Mouse (Mus musculus) macrophage (primary cell): ENCODE data around the gene Zfp598. TPM values are rescaled to one million over a fixed set of nuclear protein-coding genes. Genes with fewer than 3 reads are reported as not detected.
A peak's percentile ranks its signal among the peaks of the same experiment; 100 is the strongest.

Experiments
- H3K27ac ChIP-seq: fragments of 350-480 bp; formaldehyde crosslinking; 2 replicates; pipeline ENCODE4 v1.9.0; 2021
- H3K36me3 ChIP-seq: fragments of 350-480 bp; formaldehyde crosslinking; 2 replicates; pipeline ENCODE4 v1.9.0; 2021; ENCODE audit errors: inconsistent target
- H3K4me3 ChIP-seq: fragments of 350-480 bp; formaldehyde crosslinking; 2 replicates; pipeline ENCODE4 v1.9.0; 2021; ENCODE audit errors: inconsistent target
- H3K79me2 ChIP-seq: fragments of 350-480 bp; formaldehyde crosslinking; 2 replicates; pipeline ENCODE4 v1.9.0; 2021; ENCODE audit errors: inconsistent target
- WGBS: methylation state at CpG from one replicate; pipeline ENCODE4 v1.1.7; 2026; ENCODE audit warnings: inconsistent platforms; ENCODE audit not compliant: missing documents; 5-methylcytosine and 5-hydroxymethylcytosine counted together
- polyA plus RNA-seq: library from polyadenylated mRNA; stranded (reverse); fragments of 250-400 nt; gene quantifications from 3 replicates; pipeline ENCODE4 v1.2.4, GENCODE M21; 2018; ENCODE audit warnings: inconsistent platforms
- total RNA-seq, 78 experiments: library from RNA; depleted of rRNA; stranded (reverse); fragments of 250-400 nt; gene quantifications; 1 replicate in 9 of 78; 2 replicates in 24 of 78; 3 replicates in 43 of 78; 4 replicates in 2 of 78; pipeline ENCODE4 v1.2.4; 2018; ENCODE audit warnings: inconsistent platforms in 56 of 78

The Zfp598 gene
- 100 to 1,000 TPM in 1 of 26 experiments, 10 to 100 TPM in 25; 23.0 to 109 (median 39.0) TPM for total RNA-seq (2018; cell fraction: chromatin; rRNA removed)
- total RNA-seq (2018; cell fraction: cytosol; rRNA removed): 10 to 100 TPM in 25 of 26 experiments, 1 to 10 TPM in 1; 9.8 to 17.4 (median 13.4) TPM
- 10 to 100 TPM; 16.4 to 61.1 (median 29.3) TPM for total RNA-seq (2018; cell fraction: nucleus; rRNA removed)
- 8.0 to 14.3 TPM (median 12.2 TPM) in 3 replicates for polyA plus RNA-seq

- under 1% methylated on average over 69 of the region's 80 CpGs for WGBS
- peak within 1 kb of the TSS; percentile 28; the same call in 1 of the 2 replicates for H3K27ac ChIP-seq
- peak within 1 kb of the TSS; percentile 59 for H3K4me3 ChIP-seq
- H3K79me2 ChIP-seq: peaks cover 47% of the 10 kb centered on the region
- no peaks in the 10 kb centered on the region for H3K36me3 ChIP-seq
Measured at GRCm38 (mm10) chr17:24669545-24670245, at the start of gene Zfp598. Gene Zfp598, plus strand, starts transcription at chr17:24669687.

DNA sequence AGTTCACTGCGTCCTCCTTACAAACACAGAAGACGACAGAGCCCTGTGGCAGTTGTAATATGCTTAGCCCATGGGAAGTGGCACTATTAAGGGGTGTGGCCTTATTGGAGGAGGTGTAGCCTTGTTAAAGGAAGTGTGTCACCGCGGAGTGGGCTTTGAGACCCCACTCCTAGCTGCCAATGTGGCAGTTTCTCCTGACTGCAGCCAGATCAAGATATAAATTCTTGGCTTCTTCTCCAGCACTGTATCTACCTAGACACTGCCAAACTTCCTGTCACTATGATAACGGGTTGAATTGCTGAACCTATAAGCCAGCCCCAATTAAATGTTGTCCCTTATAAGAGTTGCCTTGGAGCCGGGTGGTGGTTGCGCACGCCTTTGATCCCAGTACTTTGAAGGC lies 44.0 kb upstream of the Zfp598 start:
- H3K36me3 ChIP-seq: peaks cover 90% of the 10 kb centered on the region
- WGBS: 99% methylated on average over 8 of the region's 8 CpGs

GRCm38 (mm10) chr17:24628646-24629045 lies 40.8 kb upstream of the Zfp598 start:
- H3K4me3 ChIP-seq: no peak overlapping the region
- peaks cover 62% of the 10 kb centered on the region for H3K36me3 ChIP-seq
- 25% methylated on average over 5 of the region's 5 CpGs for WGBS
- no peaks in the 10 kb centered on the region for H3K79me2 ChIP-seq
- no peak overlapping the region for H3K27ac ChIP-seq

More for the DNA sequence above, 44.0 kb upstream of the Zfp598 start:
- Histone ChIP-seq H3K4me3 (no peak overlapping the region), H3K79me2 (no peaks in the 10 kb centered on the region), H3K27ac (no peak overlapping the region)

DNA sequence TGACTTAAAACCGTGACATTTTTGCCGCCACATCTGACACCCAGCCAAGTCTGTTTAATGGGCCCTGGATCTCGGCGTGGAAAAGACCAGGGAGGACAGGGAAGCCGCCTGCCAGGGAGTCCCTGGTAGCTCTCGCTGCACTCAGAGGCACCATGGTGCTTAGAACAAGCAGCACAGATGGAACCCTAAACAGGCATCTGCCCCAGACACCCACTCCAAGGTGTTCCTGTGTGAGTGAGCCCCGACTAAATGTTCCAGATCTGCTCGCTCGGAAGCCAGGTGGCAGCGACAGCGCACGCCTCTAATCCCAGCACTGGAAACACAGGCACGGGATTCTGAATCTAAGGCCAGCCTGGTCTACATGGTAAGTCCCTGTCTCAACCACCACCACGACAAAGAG lies 39.4 kb upstream of the Zfp598 start:
- H3K4me3 ChIP-seq: no peak overlapping the region
- H3K79me2 ChIP-seq: no peaks in the 10 kb centered on the region
- WGBS: 94% methylated on average over 14 of the region's 14 CpGs
- no peak overlapping the region for H3K27ac ChIP-seq
- peaks cover 48% of the 10 kb centered on the region for H3K36me3 ChIP-seq

- H3K27ac ChIP-seq: 0 out of 2 replicates have a peak within 1 kb of the TSS, but pooled peaks have one; percentile 1
- H3K79me2 ChIP-seq: no peaks in the 10 kb centered on the region
- peaks cover 30% of the 10 kb centered on the region for H3K36me3 ChIP-seq
- peak within 1 kb of the TSS; percentile 69 for H3K4me3 ChIP-seq
- WGBS: under 1% methylated on average over 51 of the region's 51 CpGs
Measured at GRCm38 (mm10) chr17:24632167-24632812, 37.2 kb upstream of the Zfp598 start, which contains the start of the genes Tsc2 and Nthl1. Gene Tsc2, minus strand, starts transcription at chr17:24632630. Gene Nthl1, plus strand, starts transcription at chr17:24632680.

GRCm38 (mm10) chr17:24632813-24633449 lies 36.6 kb upstream of the Zfp598 start:
- H3K36me3 ChIP-seq: peaks cover 24% of the 10 kb centered on the region
- H3K4me3 ChIP-seq: peak overlapping the region; percentile 69
- no peaks in the 10 kb centered on the region for H3K79me2 ChIP-seq
- WGBS: 18% methylated on average over 22 of the region's 22 CpGs
- 0 out of 2 replicates have a peak overlapping the region, but pooled peaks have one; percentile 1 for H3K27ac ChIP-seq

DNA sequence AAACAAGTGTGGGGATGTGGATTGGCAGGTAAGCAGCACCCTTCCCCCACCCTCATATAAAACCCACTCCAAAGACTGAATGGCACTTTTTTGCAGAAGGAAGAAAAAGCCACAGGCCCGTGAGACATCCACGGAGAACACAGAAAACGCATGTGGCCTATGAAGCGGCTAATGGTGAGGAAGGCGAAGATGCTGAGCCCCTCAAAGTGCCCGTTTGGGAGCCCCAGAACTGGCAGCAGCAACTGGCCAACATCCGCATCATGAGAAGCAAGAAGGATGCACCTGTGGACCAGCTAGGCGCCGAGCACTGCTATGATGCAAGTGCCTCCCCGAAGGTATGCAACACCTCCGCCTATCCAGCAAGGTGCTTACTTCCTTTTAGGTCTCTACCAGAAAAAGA lies 35.7 kb upstream of the Zfp598 start:
- H3K36me3 ChIP-seq: peaks cover 20% of the 10 kb centered on the region
- no peak overlapping the region for H3K27ac ChIP-seq
- H3K4me3 ChIP-seq: no peak overlapping the region
- H3K79me2 ChIP-seq: no peaks in the 10 kb centered on the region
- WGBS: 89% methylated on average over 11 of the region's 11 CpGs

- Histone ChIP-seq H3K36me3 (peaks cover 8% of the 10 kb centered on the region), H3K4me3 (no peak overlapping the region), H3K27ac (no peak overlapping the region), H3K79me2 (no peaks in the 10 kb centered on the region)
- WGBS: 53% methylated on average over 4 of the region's 4 CpGs
Measured at GRCm38 (mm10) chr17:24635024-24635423, 34.5 kb upstream of the Zfp598 start.

DNA sequence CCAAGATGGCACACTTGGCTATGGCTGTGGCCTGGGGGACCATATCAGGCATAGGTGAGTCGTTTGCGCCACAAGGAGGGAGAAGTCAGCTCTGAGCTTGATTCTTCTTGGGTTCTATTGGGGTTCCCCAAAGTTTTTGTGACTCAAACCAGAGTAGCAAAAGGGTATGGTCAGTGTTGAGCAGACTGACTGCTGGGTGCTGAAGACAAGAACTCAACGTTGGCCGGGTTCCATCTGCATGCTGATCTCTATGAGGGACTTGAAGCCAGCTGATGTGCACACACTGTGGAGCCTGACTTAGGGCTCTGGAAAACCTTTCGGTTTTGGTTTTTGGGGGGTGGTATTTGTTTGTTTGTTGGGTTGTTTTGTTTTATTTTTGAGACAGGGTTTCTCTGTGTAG lies 33.8 kb upstream of the Zfp598 start:
- WGBS: 92% methylated on average over 5 of the region's 5 CpGs
- Histone ChIP-seq H3K36me3 (peaks cover 1% of the 10 kb centered on the region; the same call in 1 of the 2 replicates), H3K27ac (no peak overlapping the region), H3K4me3 (no peak overlapping the region), H3K79me2 (no peaks in the 10 kb centered on the region)

- Histone ChIP-seq H3K27ac (no peak overlapping the region), H3K4me3 (no peak overlapping the region), H3K79me2 (no peaks in the 10 kb centered on the region), H3K36me3 (no peaks in the 10 kb centered on the region)
- WGBS: 91% methylated on average over 5 of the region's 5 CpGs
Measured at GRCm38 (mm10) chr17:24636781-24637481, 32.6 kb upstream of the Zfp598 start.

GRCm38 (mm10) chr17:24638214-24638613 lies 31.3 kb upstream of the Zfp598 start:
- Histone ChIP-seq H3K36me3 (no peaks in the 10 kb centered on the region), H3K4me3 (no peak overlapping the region), H3K79me2 (no peaks in the 10 kb centered on the region), H3K27ac (no peak overlapping the region)
- WGBS: 91% methylated on average over 4 of the region's 4 CpGs

- no peaks in the 10 kb centered on the region for H3K36me3 ChIP-seq
- WGBS: 86% methylated on average over 9 of the region's 9 CpGs
Measured at GRCm38 (mm10) chr17:24638840-24639239, 30.6 kb upstream of the Zfp598 start.

GRCm38 (mm10) chr17:24639571-24639988 lies 29.9 kb upstream of the Zfp598 start:
- no peaks in the 10 kb centered on the region for H3K36me3 ChIP-seq
- H3K27ac ChIP-seq: no peak overlapping the region
- no peaks in the 10 kb centered on the region for H3K79me2 ChIP-seq
- WGBS: 93% methylated on average over 5 of the region's 5 CpGs
- no peak overlapping the region for H3K4me3 ChIP-seq

More at GRCm38 (mm10) chr17:24638840-24639239, 30.6 kb upstream of the Zfp598 start:
- Histone ChIP-seq H3K27ac (no peak overlapping the region), H3K79me2 (no peaks in the 10 kb centered on the region), H3K4me3 (no peak overlapping the region)

DNA sequence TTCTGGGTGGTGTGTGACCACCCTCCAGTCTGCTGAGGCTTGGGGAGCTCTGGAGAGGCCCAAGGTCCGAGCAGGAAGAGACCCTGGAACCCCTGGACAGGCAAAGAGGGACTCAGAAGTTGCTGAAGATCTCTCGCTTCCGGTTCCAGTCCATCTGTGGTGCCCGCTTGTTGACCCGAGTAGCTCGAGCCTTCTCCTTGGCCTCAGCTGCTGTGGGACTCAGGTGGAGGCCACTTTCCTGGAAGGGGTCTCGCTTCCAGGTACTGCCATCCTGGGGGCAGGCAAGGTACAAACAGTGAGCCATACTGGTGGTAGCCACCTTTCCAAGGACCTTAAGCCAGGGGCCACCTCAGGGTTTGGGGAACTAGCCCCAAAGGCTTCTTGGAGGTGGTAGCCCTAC lies 29.4 kb upstream of the Zfp598 start:
- Histone ChIP-seq H3K4me3 (no peak overlapping the region), H3K36me3 (no peaks in the 10 kb centered on the region), H3K79me2 (no peaks in the 10 kb centered on the region), H3K27ac (no peak overlapping the region)
- 99% methylated on average over 7 of the region's 7 CpGs for WGBS
